Mouse (Mus musculus) small intestine, adult 2 months (tissue): Measurements from ENCODE around the gene Tnfrsf22.

Experiments used
- CTCF ChIP-seq: fragments of 200-500 bp; IDR thresholded peaks from 2 replicates; pipeline ENCODE4 v1.5.1; 2012; ENCODE audit warnings: low read depth, mild to moderate bottlenecking, control low read depth, inconsistent platforms, low read length, moderate library complexity, mixed read lengths; ENCODE audit not compliant: insufficient replicate concordance, insufficient read length; ENCODE audit errors: extremely low read depth
- POLR2A ChIP-seq: fragments of 200-500 bp; IDR thresholded peaks from 2 replicates; pipeline ENCODE4 v1.6.1; 2012; ENCODE audit warnings: low read depth, mild to moderate bottlenecking, control low read depth, inconsistent platforms, low read length, moderate library complexity

DNA sequence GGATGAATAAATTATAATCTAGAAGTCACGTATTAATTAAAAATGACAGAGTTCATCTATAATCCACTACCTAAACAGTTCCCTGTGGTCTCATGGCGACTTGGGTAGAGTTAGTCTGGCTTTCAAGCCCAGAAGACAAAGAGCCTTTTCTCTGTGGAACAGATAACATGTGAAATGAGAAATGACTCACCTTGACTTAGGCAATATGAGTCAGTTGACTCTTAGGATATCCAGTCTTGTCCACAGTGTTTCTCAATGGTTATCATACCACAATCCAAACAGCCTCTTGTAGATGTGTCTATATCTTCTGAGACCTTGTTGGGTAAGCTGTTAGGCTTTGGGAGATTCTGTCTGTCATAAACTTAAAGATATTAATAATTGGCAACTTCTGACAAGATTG, 18.0 kb downstream of the Tnfrsf22 start:
- TF ChIP-seq CTCF (no peak), POLR2A (no peak)
